Mouse (Mus musculus) stomach, postnatal 0 days (tissue): ENCODE measurements around the gene Unc45a.

ENCODE experiments used
- CTCF ChIP-seq: IDR thresholded peaks from 2 replicates; pipeline ENCODE4 v1.5.1; 2016; ENCODE audit warnings: antibody characterized with exemption, low read depth, mild to moderate bottlenecking, moderate library complexity
- EP300 ChIP-seq: optimal IDR thresholded peaks from 2 replicates; pipeline ENCODE3; 2016; ENCODE audit warnings: antibody characterized with exemption

- no peak for TF ChIP-seq EP300
- TF ChIP-seq CTCF = no peak
Observed at GRCm38 (mm10) chr7:80319846-80320496, 20.8 kb downstream of the Unc45a start.
